Mouse (Mus musculus): ENCODE results near the gene Ciz1. TPM values are rescaled to one million over a fixed set of nuclear protein-coding genes. Genes with fewer than 3 reads are reported as not detected.

Gene Ciz1
- polyA plus RNA-seq, 1 experiment from 2014 or later, result 50.7 TPM

GRCm38 (mm10) chr2:32363376-32364106 is 11.4 kb downstream of the Ciz1 start:
- H3K9ac ChIP-seq (ENCODE audit: low read length), result peak overlapping the region; percentile 90
- H3K9me3 ChIP-seq (ENCODE audit: control insufficient read depth, low read length), result no peaks in the 10 kb centered on the region
- 6% methylated on average over 19 of the region's 19 CpGs for WGBS
- peak overlapping the region; percentile 83 for H3K4me2 ChIP-seq (ENCODE audit: low read depth, low read length)
- H3K36me3 ChIP-seq (ENCODE audit: control insufficient read depth, insufficient read depth, low read length), result peaks cover 9% of the 10 kb centered on the region
- no peaks in the 10 kb centered on the region; the same call in 1 of the 2 replicates for H3K27me3 ChIP-seq (ENCODE audit: control insufficient read depth, insufficient read depth, low read depth, low read length)
- H3K4me1 ChIP-seq (replicated peaks; ENCODE audit: control insufficient read depth, insufficient read depth, low read length), result peaks cover 12% of the 10 kb centered on the region
- peak; percentile 53 for ATAC-seq (ENCODE audit: low read depth)
- H3K27ac ChIP-seq (ENCODE audit: low read length), result peak overlapping the region; percentile 93
- peak overlapping the region; percentile 82 for H3K4me3 ChIP-seq (ENCODE audit: low read length)

- 82% methylated on average over 8 of the region's 8 CpGs for WGBS
Observed at GRCm38 (mm10) chr2:32364121-32364520, 12.0 kb downstream of the Ciz1 start.

GRCm38 (mm10) chr2:32367315-32367714 is 15.2 kb downstream of the Ciz1 start:
- no peak overlapping the region for H3K4me2 ChIP-seq (ENCODE audit: low read depth, low read length)
- H3K9me3 ChIP-seq (ENCODE audit: control insufficient read depth, low read length), result no peaks in the 10 kb centered on the region
- H3K9ac ChIP-seq (ENCODE audit: low read length), result no peak overlapping the region
- no peak for ATAC-seq (ENCODE audit: low read depth)
- H3K4me3 ChIP-seq (ENCODE audit: low read length), result no peak overlapping the region
- H3K27me3 ChIP-seq (ENCODE audit: control insufficient read depth, insufficient read depth, low read depth, low read length), result no peaks in the 10 kb centered on the region
- peaks cover 9% of the 10 kb centered on the region for H3K4me1 ChIP-seq (replicated peaks; ENCODE audit: control insufficient read depth, insufficient read depth, low read length)
- WGBS, result 93% methylated on average over 5 of the region's 5 CpGs
- H3K36me3 ChIP-seq (ENCODE audit: control insufficient read depth, insufficient read depth, low read length), result peaks cover 32% of the 10 kb centered on the region
- H3K27ac ChIP-seq (ENCODE audit: low read length), result no peak overlapping the region

More at GRCm38 (mm10) chr2:32364121-32364520, 12.0 kb downstream of the Ciz1 start:
- peak overlapping the region; percentile 90 for H3K9ac ChIP-seq (ENCODE audit: low read length)
- H3K36me3 ChIP-seq (ENCODE audit: control insufficient read depth, insufficient read depth, low read length), result peaks cover 9% of the 10 kb centered on the region
- no peak for ATAC-seq (ENCODE audit: low read depth)
- no peak overlapping the region for H3K27ac ChIP-seq (ENCODE audit: low read length)
- peak overlapping the region; percentile 82 for H3K4me3 ChIP-seq (ENCODE audit: low read length)
- H3K4me2 ChIP-seq (ENCODE audit: low read depth, low read length), result peak overlapping the region; percentile 83
- H3K27me3 ChIP-seq (ENCODE audit: control insufficient read depth, insufficient read depth, low read depth, low read length), result no peaks in the 10 kb centered on the region; the same call in 1 of the 2 replicates
- H3K9me3 ChIP-seq (ENCODE audit: control insufficient read depth, low read length), result no peaks in the 10 kb centered on the region
- H3K4me1 ChIP-seq (replicated peaks; ENCODE audit: control insufficient read depth, insufficient read depth, low read length), result peaks cover 12% of the 10 kb centered on the region

GRCm38 (mm10) chr2:32374191-32374590 is 22.1 kb downstream of the Ciz1 start:
- H3K27me3 ChIP-seq (ENCODE audit: control insufficient read depth, insufficient read depth, low read depth, low read length), result no peaks in the 10 kb centered on the region
- no peaks in the 10 kb centered on the region for H3K4me1 ChIP-seq (replicated peaks; ENCODE audit: control insufficient read depth, insufficient read depth, low read length)
- H3K27ac ChIP-seq (ENCODE audit: low read length), result no peak overlapping the region
- H3K4me2 ChIP-seq (ENCODE audit: low read depth, low read length), result no peak overlapping the region
- H3K36me3 ChIP-seq (ENCODE audit: control insufficient read depth, insufficient read depth, low read length), result peaks cover 62% of the 10 kb centered on the region
- H3K9ac ChIP-seq (ENCODE audit: low read length), result no peak overlapping the region
- no peak overlapping the region for H3K4me3 ChIP-seq (ENCODE audit: low read length)
- 88% methylated on average over 10 of the region's 10 CpGs for WGBS
- H3K9me3 ChIP-seq (ENCODE audit: control insufficient read depth, low read length), result no peaks in the 10 kb centered on the region
- no peak for ATAC-seq (ENCODE audit: low read depth)

GRCm38 (mm10) chr2:32375317-32375940 is 23.3 kb downstream of the Ciz1 start:
- Histone ChIP-seq H3K9ac (ENCODE audit: low read length) (no peak overlapping the region), H3K4me1 (replicated peaks; ENCODE audit: control insufficient read depth, insufficient read depth, low read length) (no peaks in the 10 kb centered on the region), H3K36me3 (ENCODE audit: control insufficient read depth, insufficient read depth, low read length) (peaks cover 59% of the 10 kb centered on the region), H3K27ac (ENCODE audit: low read length) (no peak overlapping the region), H3K9me3 (ENCODE audit: control insufficient read depth, low read length) (no peaks in the 10 kb centered on the region), H3K27me3 (ENCODE audit: control insufficient read depth, insufficient read depth, low read depth, low read length) (no peaks in the 10 kb centered on the region), H3K4me2 (ENCODE audit: low read depth, low read length) (no peak overlapping the region), H3K4me3 (ENCODE audit: low read length) (no peak overlapping the region)
- 86% methylated on average over 13 of the region's 13 CpGs for WGBS
- no peak for ATAC-seq (ENCODE audit: low read depth)

GRCm38 (mm10) chr2:32376963-32377362 is 24.8 kb downstream of the Ciz1 start:
- H3K27me3 ChIP-seq (ENCODE audit: control insufficient read depth, insufficient read depth, low read depth, low read length), result no peaks in the 10 kb centered on the region
- WGBS, result 90% methylated on average over 10 of the region's 10 CpGs
- peaks cover 47% of the 10 kb centered on the region for H3K36me3 ChIP-seq (ENCODE audit: control insufficient read depth, insufficient read depth, low read length)
- no peaks in the 10 kb centered on the region for H3K9me3 ChIP-seq (ENCODE audit: control insufficient read depth, low read length)
- H3K4me3 ChIP-seq (ENCODE audit: low read length), result no peak overlapping the region
- peaks cover 6% of the 10 kb centered on the region for H3K4me1 ChIP-seq (replicated peaks; ENCODE audit: control insufficient read depth, insufficient read depth, low read length)
- H3K9ac ChIP-seq (ENCODE audit: low read length), result no peak overlapping the region
- no peak overlapping the region for H3K4me2 ChIP-seq (ENCODE audit: low read depth, low read length)
- no peak overlapping the region for H3K27ac ChIP-seq (ENCODE audit: low read length)
- ATAC-seq (ENCODE audit: low read depth), result no peak

- Histone ChIP-seq H3K4me3 (ENCODE audit: low read length) (no peak overlapping the region), H3K27me3 (ENCODE audit: control insufficient read depth, insufficient read depth, low read depth, low read length) (peaks cover 3% of the 10 kb centered on the region; the same call in 1 of the 2 replicates), H3K9me3 (ENCODE audit: control insufficient read depth, low read length) (no peaks in the 10 kb centered on the region), H3K36me3 (ENCODE audit: control insufficient read depth, insufficient read depth, low read length) (peaks cover 33% of the 10 kb centered on the region), H3K4me2 (ENCODE audit: low read depth, low read length) (no peak overlapping the region), H3K27ac (ENCODE audit: low read length) (no peak overlapping the region), H3K4me1 (replicated peaks; ENCODE audit: control insufficient read depth, insufficient read depth, low read length) (peaks cover 10% of the 10 kb centered on the region), H3K9ac (ENCODE audit: low read length) (no peak overlapping the region)
- WGBS, result 83% methylated on average over 7 of the region's 7 CpGs
- no peak for ATAC-seq (ENCODE audit: low read depth)
Observed at GRCm38 (mm10) chr2:32380001-32380500, 27.9 kb downstream of the Ciz1 start.

GRCm38 (mm10) chr2:32381141-32381774 is 29.1 kb downstream of the Ciz1 start:
- Histone ChIP-seq H3K27me3 (ENCODE audit: control insufficient read depth, insufficient read depth, low read depth, low read length) (peaks cover 3% of the 10 kb centered on the region; the same call in 1 of the 2 replicates), H3K4me3 (ENCODE audit: low read length) (peak overlapping the region; percentile 81), H3K36me3 (ENCODE audit: control insufficient read depth, insufficient read depth, low read length) (peaks cover 21% of the 10 kb centered on the region), H3K27ac (ENCODE audit: low read length) (no peak overlapping the region), H3K4me1 (replicated peaks; ENCODE audit: control insufficient read depth, insufficient read depth, low read length) (peaks cover 10% of the 10 kb centered on the region), H3K4me2 (ENCODE audit: low read depth, low read length) (peak overlapping the region; percentile 100), H3K9ac (ENCODE audit: low read length) (peak overlapping the region; percentile 73), H3K9me3 (ENCODE audit: control insufficient read depth, low read length) (no peaks in the 10 kb centered on the region)
- 1% methylated on average over 27 of the region's 27 CpGs for WGBS
- ATAC-seq (ENCODE audit: low read depth), result peak; percentile 66

- peaks cover 19% of the 10 kb centered on the region for H3K36me3 ChIP-seq (ENCODE audit: control insufficient read depth, insufficient read depth, low read length)
- H3K27me3 ChIP-seq (ENCODE audit: control insufficient read depth, insufficient read depth, low read depth, low read length), result peaks cover 3% of the 10 kb centered on the region; the same call in 1 of the 2 replicates
- peak within 1 kb of the TSS; percentile 73 for H3K9ac ChIP-seq (ENCODE audit: low read length)
- WGBS, result 0% methylated on average over 30 of the region's 47 CpGs
- peaks cover 10% of the 10 kb centered on the region for H3K4me1 ChIP-seq (replicated peaks; ENCODE audit: control insufficient read depth, insufficient read depth, low read length)
- no peaks in the 10 kb centered on the region for H3K9me3 ChIP-seq (ENCODE audit: control insufficient read depth, low read length)
- peak within 1 kb of the TSS; percentile 100 for H3K4me2 ChIP-seq (ENCODE audit: low read depth, low read length)
- H3K27ac ChIP-seq (ENCODE audit: low read length), result no peak within 1 kb of the TSS
- H3K4me3 ChIP-seq (ENCODE audit: low read length), result peak within 1 kb of the TSS; percentile 81
- peak; percentile 96 for ATAC-seq (ENCODE audit: low read depth)
Observed at GRCm38 (mm10) chr2:32381775-32382223, 29.7 kb downstream of the Ciz1 start, which contains the start of gene 1110008P14Rik. Gene 1110008P14Rik, minus strand, starts transcription at chr2:32381938.

All from lung, embryonic 16.5 days (tissue).